Mouse (Mus musculus) liver, embryonic 14.5 days (tissue): Measurements from ENCODE around the gene Gm10722. TPM values are rescaled to one million over a fixed set of nuclear protein-coding genes. Genes with fewer than 3 reads are reported as not detected.

Source experiments
- microRNA-seq: library from miRNA; unstranded; fragments of <30 nt; microRNA quantifications from one replicate; pipeline ENCODE4, GENCODE M21; 2016
- polyA plus RNA-seq, 2 experiments: library from polyadenylated mRNA; depleted of rRNA in 1 of 2; stranded (reverse) in 1 of 2; unstranded in 1 of 2; fragments of >200 nt; fragmentation: Nextera tagmentation in 1 of 2; extraction: Ambion mirVana in 1 of 2; gene quantifications; 2 replicates each; pipeline versions ENCODE4 v1.2.1 to v1.2.3; 2012 to 2014

Gene Gm10722
- polyA plus RNA-seq, 2 experiments, result not detected

Small RNAs within 50 kb of the gene (microRNA-seq; reads per million reads assigned to microRNA genes)
- not detected for gene Mir101c

Other genes starting within 250 kb of the Gm10722 start
- not detected in 2 replicates for gene Gm11168, start 2.4 kb downstream of the Gm10722 start, polyA plus RNA-seq (2012; rRNA removed)
- not detected in 2 replicates for gene Gm11168, start 2.4 kb downstream of the Gm10722 start, polyA plus RNA-seq (2014; fragmentation: Nextera tagmentation; extraction: Ambion mirVana)
- gene Gm10721, start 12.2 kb downstream of the Gm10722 start, polyA plus RNA-seq (2012; rRNA removed), result not detected in 2 replicates
- not detected in 2 replicates for gene Gm10721, start 12.2 kb downstream of the Gm10722 start, polyA plus RNA-seq (2014; fragmentation: Nextera tagmentation; extraction: Ambion mirVana)
- gene Gm10720, start 14.7 kb downstream of the Gm10722 start, polyA plus RNA-seq (2012; rRNA removed), result not detected in 2 replicates
- not detected in 2 replicates for gene Gm10720, start 14.7 kb downstream of the Gm10722 start, polyA plus RNA-seq (2014; fragmentation: Nextera tagmentation; extraction: Ambion mirVana)
- not detected in 2 replicates for gene Gm10719, start 16.5 kb downstream of the Gm10722 start, polyA plus RNA-seq (2012; rRNA removed)
- not detected in 2 replicates for gene Gm10719, start 16.5 kb downstream of the Gm10722 start, polyA plus RNA-seq (2014; fragmentation: Nextera tagmentation; extraction: Ambion mirVana)
- gene Gm10718, start 22.6 kb downstream of the Gm10722 start, polyA plus RNA-seq (2012; rRNA removed), result not detected in 2 replicates
- not detected in 2 replicates for gene Gm10718, start 22.6 kb downstream of the Gm10722 start, polyA plus RNA-seq (2014; fragmentation: Nextera tagmentation; extraction: Ambion mirVana)
- gene Gm10717, start 24.5 kb downstream of the Gm10722 start, polyA plus RNA-seq (2012; rRNA removed), result not detected in 2 replicates
- gene Gm10717, start 24.5 kb downstream of the Gm10722 start, polyA plus RNA-seq (2014; fragmentation: Nextera tagmentation; extraction: Ambion mirVana), result not detected in 2 replicates
- not detected in 2 replicates for gene Gm17535, start 33.7 kb downstream of the Gm10722 start, polyA plus RNA-seq (2012; rRNA removed)
- not detected in 2 replicates for gene Gm17535, start 33.7 kb downstream of the Gm10722 start, polyA plus RNA-seq (2014; fragmentation: Nextera tagmentation; extraction: Ambion mirVana)
- gene Gm10715, start 36.0 kb downstream of the Gm10722 start, polyA plus RNA-seq (2012; rRNA removed), result not detected in 2 replicates
- not detected in 2 replicates for gene Gm10715, start 36.0 kb downstream of the Gm10722 start, polyA plus RNA-seq (2014; fragmentation: Nextera tagmentation; extraction: Ambion mirVana)